Mouse (Mus musculus): ENCODE measurements around the gene Stx7. TPM values are rescaled to one million over a fixed set of nuclear protein-coding genes. Genes with fewer than 3 reads are reported as not detected.

Stx7 gene
- polyA plus RNA-seq, 1 experiment from 2014 or later, result 78.5 TPM

DNA sequence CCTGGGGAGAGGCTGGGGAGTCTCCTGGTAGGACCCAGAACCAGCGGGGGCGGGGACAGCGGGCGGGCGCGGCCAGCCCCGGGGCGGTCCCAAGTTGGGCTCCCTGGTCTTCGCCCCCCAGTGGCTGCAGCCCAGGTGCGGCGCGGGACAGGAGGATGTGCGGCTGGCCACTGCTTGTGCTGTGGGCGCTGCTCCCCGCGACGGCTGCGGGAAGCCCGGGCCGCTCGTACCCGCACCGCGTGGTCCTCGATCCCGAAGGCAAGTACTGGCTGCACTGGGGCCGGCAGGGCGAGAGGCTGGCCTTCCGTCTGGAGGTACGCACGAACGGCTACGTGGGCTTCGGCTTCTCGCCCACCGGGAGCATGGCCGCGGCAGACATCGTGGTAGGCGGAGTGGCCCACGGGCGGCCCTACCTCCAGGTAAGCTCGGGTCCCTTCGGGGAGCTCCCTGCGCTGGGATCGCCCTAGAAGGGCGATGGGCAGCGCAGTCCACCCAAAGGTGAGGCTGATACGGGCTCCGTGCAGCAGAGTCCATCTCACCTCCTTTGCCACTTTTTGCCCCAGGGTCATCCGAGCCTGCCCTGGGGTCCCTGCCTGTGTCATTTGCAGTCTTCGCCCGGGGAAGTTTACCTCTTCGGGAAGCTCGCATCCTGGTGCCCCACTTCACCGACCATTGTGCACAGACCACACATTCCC, 74.5 kb downstream of the Stx7 start, which contains the start of gene Moxd1:
Gene Moxd1, plus strand, starts transcription at position 69 of the 695 bp plus-strand sequence.
- peaks cover 24% of the 10 kb centered on the region for H3K27me3 ChIP-seq (ENCODE audit: control insufficient read depth, insufficient read depth, low read length)
- H3K4me1 ChIP-seq (replicated peaks; ENCODE audit: control insufficient read depth, insufficient read depth, low read length), result peaks cover 10% of the 10 kb centered on the region; the same call in 1 of the 2 replicates
- peak within 1 kb of the TSS; percentile 90 for H3K4me2 ChIP-seq (ENCODE audit: low read depth, low read length, severe bottlenecking)
- no peak within 1 kb of the TSS for H3K27ac ChIP-seq (ENCODE audit: low read depth, low read length)
- H3K9me3 ChIP-seq (ENCODE audit: control insufficient read depth, low read length), result no peaks in the 10 kb centered on the region
- H3K36me3 ChIP-seq (ENCODE audit: control insufficient read depth, insufficient read depth, low read length), result no peaks in the 10 kb centered on the region
- DNase-seq (ENCODE audit: low spot score) (peak; percentile 78), ATAC-seq (replicated peaks; ENCODE audit: low FRiP score) (peak; percentile 78)
- H3K4me3 ChIP-seq (ENCODE audit: low read depth, low read length), result peak within 1 kb of the TSS; percentile 42
- H3K9ac ChIP-seq (ENCODE audit: low read length), result peak within 1 kb of the TSS; percentile 45
- 1% methylated on average over 56 of the region's 56 CpGs for WGBS

GRCm38 (mm10) chr10:24224591-24224990, 75.5 kb downstream of the Stx7 start:
- no peak for ATAC-seq (replicated peaks; ENCODE audit: low FRiP score)
- no peak overlapping the region for H3K4me3 ChIP-seq (ENCODE audit: low read depth, low read length)
- H3K4me2 ChIP-seq (ENCODE audit: low read depth, low read length, severe bottlenecking), result no peak overlapping the region
- WGBS, result 25% methylated on average over 8 of the region's 8 CpGs
- H3K27me3 ChIP-seq (ENCODE audit: control insufficient read depth, insufficient read depth, low read length), result peaks cover 24% of the 10 kb centered on the region
- H3K9me3 ChIP-seq (ENCODE audit: control insufficient read depth, low read length), result no peaks in the 10 kb centered on the region
- H3K27ac ChIP-seq (ENCODE audit: low read depth, low read length), result no peak overlapping the region
- peaks cover 10% of the 10 kb centered on the region; the same call in 1 of the 2 replicates for H3K4me1 ChIP-seq (replicated peaks; ENCODE audit: control insufficient read depth, insufficient read depth, low read length)
- no peaks in the 10 kb centered on the region for H3K36me3 ChIP-seq (ENCODE audit: control insufficient read depth, insufficient read depth, low read length)
- no peak for DNase-seq (ENCODE audit: low spot score)
- H3K9ac ChIP-seq (ENCODE audit: low read length), result no peak overlapping the region

DNA sequence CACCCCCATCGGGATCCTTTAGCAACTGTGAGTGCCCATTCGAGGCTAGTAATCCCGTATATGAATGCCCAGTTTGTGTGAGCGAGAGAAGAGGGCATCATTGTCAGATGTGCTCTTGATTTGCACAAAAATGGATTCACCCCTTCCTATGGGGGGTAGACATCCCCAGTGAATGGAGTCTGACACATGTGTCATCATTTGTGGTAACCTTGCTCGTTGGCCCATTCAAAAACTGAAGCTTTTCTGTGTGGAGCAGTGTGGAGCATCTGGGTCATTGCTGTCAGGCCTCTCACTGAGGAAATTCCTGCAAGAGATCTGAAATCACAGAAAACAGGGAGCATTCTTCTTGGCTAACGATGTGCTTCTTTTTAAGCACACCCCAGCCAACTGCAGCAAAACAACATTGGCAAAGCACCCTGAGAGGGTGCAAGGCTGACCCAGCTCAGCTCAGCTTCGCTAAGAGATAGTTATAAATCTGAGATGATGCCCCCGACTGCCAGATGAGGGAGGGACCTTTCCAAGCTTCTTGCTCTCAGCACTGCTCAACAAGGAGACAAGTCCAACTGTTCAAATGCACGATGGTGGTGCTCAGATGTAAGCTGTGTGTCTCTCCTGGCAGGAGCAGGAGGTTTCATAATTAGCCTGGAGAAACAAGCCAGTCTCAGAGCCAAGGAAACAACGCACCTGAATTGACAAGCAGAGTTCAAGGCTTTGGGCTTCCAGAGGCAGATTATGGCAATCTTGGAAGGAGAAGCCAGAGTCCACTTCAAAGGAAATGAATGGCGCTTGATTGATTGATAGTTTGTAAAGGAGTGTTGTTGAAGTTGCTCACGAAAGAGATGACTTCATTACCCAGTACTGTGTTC, 79.4 kb downstream of the Stx7 start:
- ATAC-seq (replicated peaks; ENCODE audit: low FRiP score) (no peak), DNase-seq (ENCODE audit: low spot score) (no peak)
- Histone ChIP-seq H3K4me1 (replicated peaks; ENCODE audit: control insufficient read depth, insufficient read depth, low read length) (peaks cover 5% of the 10 kb centered on the region; the same call in 1 of the 2 replicates), H3K9me3 (ENCODE audit: control insufficient read depth, low read length) (no peaks in the 10 kb centered on the region), H3K4me3 (ENCODE audit: low read depth, low read length) (no peak overlapping the region), H3K36me3 (ENCODE audit: control insufficient read depth, insufficient read depth, low read length) (no peaks in the 10 kb centered on the region), H3K9ac (ENCODE audit: low read length) (no peak overlapping the region), H3K27ac (ENCODE audit: low read depth, low read length) (no peak overlapping the region), H3K4me2 (ENCODE audit: low read depth, low read length, severe bottlenecking) (no peak overlapping the region), H3K27me3 (ENCODE audit: control insufficient read depth, insufficient read depth, low read length) (peaks cover 11% of the 10 kb centered on the region)
- 45% methylated on average over 12 of the region's 12 CpGs for WGBS

GRCm38 (mm10) chr10:24232281-24232680, 83.2 kb downstream of the Stx7 start:
- WGBS, result 60% methylated on average over 4 of the region's 4 CpGs
- H3K4me1 ChIP-seq (replicated peaks; ENCODE audit: control insufficient read depth, insufficient read depth, low read length), result peaks cover 9% of the 10 kb centered on the region; the same call in 1 of the 2 replicates
- H3K4me3 ChIP-seq (ENCODE audit: low read depth, low read length), result no peak overlapping the region
- no peak for DNase-seq (ENCODE audit: low spot score)
- no peak overlapping the region for H3K27ac ChIP-seq (ENCODE audit: low read depth, low read length)
- no peaks in the 10 kb centered on the region for H3K27me3 ChIP-seq (ENCODE audit: control insufficient read depth, insufficient read depth, low read length)
- no peak overlapping the region for H3K4me2 ChIP-seq (ENCODE audit: low read depth, low read length, severe bottlenecking)
- ATAC-seq (replicated peaks; ENCODE audit: low FRiP score), result no peak
- no peak overlapping the region for H3K9ac ChIP-seq (ENCODE audit: low read length)
- no peaks in the 10 kb centered on the region for H3K36me3 ChIP-seq (ENCODE audit: control insufficient read depth, insufficient read depth, low read length)
- no peaks in the 10 kb centered on the region for H3K9me3 ChIP-seq (ENCODE audit: control insufficient read depth, low read length)

GRCm38 (mm10) chr10:24235426-24236283, 86.6 kb downstream of the Stx7 start:
- WGBS, result 50% methylated on average over 23 of the region's 23 CpGs
- H3K9me3 ChIP-seq (ENCODE audit: control insufficient read depth, low read length), result no peaks in the 10 kb centered on the region
- H3K27ac ChIP-seq (ENCODE audit: low read depth, low read length), result no peak overlapping the region
- H3K4me1 ChIP-seq (replicated peaks; ENCODE audit: control insufficient read depth, insufficient read depth, low read length), result peaks cover 6% of the 10 kb centered on the region; the same call in 1 of the 2 replicates
- H3K9ac ChIP-seq (ENCODE audit: low read length), result no peak overlapping the region
- no peak overlapping the region for H3K4me3 ChIP-seq (ENCODE audit: low read depth, low read length)
- H3K27me3 ChIP-seq (ENCODE audit: control insufficient read depth, insufficient read depth, low read length), result no peaks in the 10 kb centered on the region
- DNase-seq (ENCODE audit: low spot score) (no peak), ATAC-seq (replicated peaks; ENCODE audit: low FRiP score) (no peak)
- H3K4me2 ChIP-seq (ENCODE audit: low read depth, low read length, severe bottlenecking), result peak overlapping the region; percentile 11; the same call in 1 of the 2 replicates
- H3K36me3 ChIP-seq (ENCODE audit: control insufficient read depth, insufficient read depth, low read length), result no peaks in the 10 kb centered on the region

Other genes with a start within 250 kb of the Stx7 start
- not detected in 2 replicates for gene Taar1, start 228.9 kb upstream of the Stx7 start, polyA plus RNA-seq (2014; fragmentation: Nextera tagmentation; extraction: Ambion mirVana)
- gene Taar2, start 210.7 kb upstream of the Stx7 start, polyA plus RNA-seq (2014; fragmentation: Nextera tagmentation; extraction: Ambion mirVana), result not detected in 2 replicates
- not detected in 2 replicates for gene Taar3, start 199.7 kb upstream of the Stx7 start, polyA plus RNA-seq (2014; fragmentation: Nextera tagmentation; extraction: Ambion mirVana)
- gene Taar4, start 188.8 kb upstream of the Stx7 start, polyA plus RNA-seq (2014; fragmentation: Nextera tagmentation; extraction: Ambion mirVana), result not detected in 2 replicates
- not detected in 2 replicates for gene Taar5, start 178.6 kb upstream of the Stx7 start, polyA plus RNA-seq (2014; fragmentation: Nextera tagmentation; extraction: Ambion mirVana)
- not detected in 2 replicates for gene Taar6, start 163.7 kb upstream of the Stx7 start, polyA plus RNA-seq (2014; fragmentation: Nextera tagmentation; extraction: Ambion mirVana)
- not detected in 2 replicates for gene Taar7a, start 155.8 kb upstream of the Stx7 start, polyA plus RNA-seq (2014; fragmentation: Nextera tagmentation; extraction: Ambion mirVana)
- gene Taar7b, start 149.4 kb upstream of the Stx7 start, polyA plus RNA-seq (2014; fragmentation: Nextera tagmentation; extraction: Ambion mirVana), result not detected in 2 replicates
- gene Taar7d, start 122.1 kb upstream of the Stx7 start, polyA plus RNA-seq (2014; fragmentation: Nextera tagmentation; extraction: Ambion mirVana), result not detected in 2 replicates
- not detected in 2 replicates for gene Taar7e, start 111.7 kb upstream of the Stx7 start, polyA plus RNA-seq (2014; fragmentation: Nextera tagmentation; extraction: Ambion mirVana)
- not detected in 2 replicates for gene Taar7f, start 99.8 kb upstream of the Stx7 start, polyA plus RNA-seq (2014; fragmentation: Nextera tagmentation; extraction: Ambion mirVana)
- not detected in 2 replicates for gene Taar8a, start 72.8 kb upstream of the Stx7 start, polyA plus RNA-seq (2014; fragmentation: Nextera tagmentation; extraction: Ambion mirVana)
- not detected in 2 replicates for gene Taar8b, start 57.0 kb upstream of the Stx7 start, polyA plus RNA-seq (2014; fragmentation: Nextera tagmentation; extraction: Ambion mirVana)
- not detected in 2 replicates for gene Taar8c, start 47.4 kb upstream of the Stx7 start, polyA plus RNA-seq (2014; fragmentation: Nextera tagmentation; extraction: Ambion mirVana)
- gene Taar9, start 39.8 kb upstream of the Stx7 start, polyA plus RNA-seq (2014; fragmentation: Nextera tagmentation; extraction: Ambion mirVana), result not detected in 2 replicates
- gene Moxd1, start 74.2 kb downstream of the Stx7 start, polyA plus RNA-seq (2014; fragmentation: Nextera tagmentation; extraction: Ambion mirVana), result 2.6 and 2.9 TPM in 2 replicates